Mouse (Mus musculus): Measurements from ENCODE around the gene Irf4.

DNA sequence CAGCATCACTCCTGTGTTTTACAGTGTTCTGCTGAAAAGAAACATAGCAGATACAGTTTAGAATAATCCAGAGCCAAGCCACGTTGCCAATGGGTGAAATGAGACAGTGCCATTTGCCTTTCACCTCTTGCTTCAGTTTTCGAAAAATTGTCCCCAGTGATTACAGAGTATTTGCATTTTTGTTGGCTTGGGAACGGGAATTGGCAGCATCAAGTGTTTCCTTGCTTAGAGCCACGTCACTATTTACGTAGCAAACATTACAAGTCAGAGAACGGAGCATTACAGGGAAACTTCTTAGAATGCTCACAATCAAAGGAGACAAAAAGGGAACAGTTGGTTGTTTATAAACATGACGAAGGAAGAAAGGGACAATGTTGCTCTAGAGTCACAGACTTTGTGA lies 3.9 kb upstream of the Irf4 start:
- TF ChIP-seq CTCF (IDR thresholded peaks at IDR 0.05; ENCODE audit: low read depth, low read length) (no peak), POLR2A (IDR thresholded peaks at IDR 0.05; ENCODE audit: insufficient read depth, low read length) (no peak), EP300 (IDR thresholded peaks at IDR 0.05; ENCODE audit: insufficient read depth, low read depth, low read length) (no peak)

Measured in ES-Bruce4 (cell line).